Mouse (Mus musculus): ENCODE measurements around the gene Ankrd55.

- no peak for TF ChIP-seq POLR2A (IDR thresholded peaks at IDR 0.05; ENCODE audit: borderline replicate concordance, low read depth, low read length)
- TF ChIP-seq CTCF (IDR thresholded peaks at IDR 0.05; ENCODE audit: low read depth, low read length): no peak
These were observed 121.6 kb downstream of the Ankrd55 start for GRCm38 (mm10) chr13:112409851-112410250.

Data from bone marrow macrophage, adult 2 months (primary cell).